Mouse (Mus musculus) ES-E14 (cell line): ENCODE measurements at regions not wholly inside any gene's neighbourhood (a gene's known extent, or its start where the extent isn't known, plus 50 kb on each side); places are given as distances from the start of the nearest gene placed in this dataset.

Source experiments
- DNase-seq: peaks from one replicate; pipeline ENCODE4 v3.0.0-alpha.2; 2013; ENCODE audit warnings: low read depth, low spot score
- H3K27ac ChIP-seq: 2 replicates; pipeline ENCODE4 v1.5.1; 2012; ENCODE audit warnings: low read depth, mild to moderate bottlenecking, low read length, moderate library complexity, mixed read lengths; ENCODE audit not compliant: poor library complexity, insufficient read depth, severe bottlenecking
- H3K36me3 ChIP-seq: 2 replicates; pipeline ENCODE4 v1.6.1; 2012; ENCODE audit warnings: mild to moderate bottlenecking, low read length, moderate library complexity, mixed read lengths; ENCODE audit not compliant: control insufficient read depth, poor library complexity, insufficient read depth, severe bottlenecking
- H3K4me1 ChIP-seq, 2 experiments: fragments of 150-350 bp in 1 of 2; sonication (generic) in 1 of 2; 2 replicates each; pipeline ENCODE4 v1.6.1; 2012; ENCODE audit warnings: low read length in 2 of 2, mild to moderate bottlenecking in 1 of 2, mixed read lengths in 1 of 2; ENCODE audit not compliant: control insufficient read depth in 2 of 2, insufficient read depth in 2 of 2, poor library complexity in 1 of 2
- H3K4me3 ChIP-seq, 2 experiments: fragments of 150-350 bp in 1 of 2; sonication (generic) in 1 of 2; 2 replicates each; pipeline ENCODE4 v1.5.1; 2012; ENCODE audit warnings: low read length in 2 of 2, low read depth in 1 of 2, mild to moderate bottlenecking in 1 of 2, mixed read lengths in 1 of 2; ENCODE audit not compliant: insufficient read depth in 1 of 2, poor library complexity in 1 of 2, severe bottlenecking in 1 of 2
- H3K9ac ChIP-seq: 2 replicates; pipeline ENCODE4 v1.6.1; 2012; ENCODE audit warnings: low read depth, mild to moderate bottlenecking, low read length, mixed read lengths; ENCODE audit not compliant: poor library complexity, insufficient read depth, severe bottlenecking
- H3K9me3 ChIP-seq: fragments of 150-350 bp; sonication (generic); 2 replicates; pipeline ENCODE4 v1.6.1; 2012; ENCODE audit warnings: low read depth, mild to moderate bottlenecking, low read length; ENCODE audit not compliant: control insufficient read depth, insufficient read depth
- CHD2 ChIP-seq: IDR thresholded peaks from 2 replicates; pipeline ENCODE4 v1.6.1; 2014; ENCODE audit warnings: mild to moderate bottlenecking, low read depth, low read length, inconsistent platforms
- HCFC1 ChIP-seq: IDR thresholded peaks from 2 replicates; pipeline ENCODE4 v1.6.1; 2012; ENCODE audit warnings: low read length, inconsistent platforms, borderline replicate concordance; ENCODE audit not compliant: insufficient read depth
- MAFK ChIP-seq: IDR thresholded peaks from 2 replicates; pipeline ENCODE4 v1.6.1; 2014; ENCODE audit warnings: mild to moderate bottlenecking, low read depth, low read length, inconsistent platforms; ENCODE audit not compliant: insufficient read depth
- ZC3H11A ChIP-seq: IDR thresholded peaks from 2 replicates; pipeline ENCODE4 v1.6.1; 2012; ENCODE audit warnings: low read depth, mild to moderate bottlenecking, inconsistent platforms, low read length, borderline replicate concordance
- ZNF384 ChIP-seq: IDR thresholded peaks from 2 replicates; pipeline ENCODE4 v1.6.1; 2012; ENCODE audit warnings: low read depth, low read length, inconsistent platforms
- in situ Hi-C, 2 experiments: fragments of 600-800 bp; cut with MboI; formaldehyde crosslinking; loops; one replicate each; pipeline ENCODE4 v1.15.1; 2025; ENCODE audit warnings: low sequenced_read_pairs in 2 of 2, inconsistent platforms in 1 of 2; ENCODE audit not compliant: unreplicated experiment in 2 of 2

- Histone ChIP-seq H3K9ac (no peak overlapping the region), H3K4me3 (no peak overlapping the region), H3K36me3 (no peaks in the 10 kb centered on the region), H3K9me3 (no peaks in the 10 kb centered on the region), H3K27ac (no peak overlapping the region), H3K4me1 (no peaks in the 10 kb centered on the region)
- DNase-seq: no peak
- TF ChIP-seq MAFK (no peak), ZNF384 (no peak), HCFC1 (no peak), ZC3H11A (no peak), CHD2 (no peak)
- in situ Hi-C loops: no loop called here
These were observed 59.6 kb downstream of the Npy1r start for GRCm38 (mm10) chr8:66756639-66757038.

DNA sequence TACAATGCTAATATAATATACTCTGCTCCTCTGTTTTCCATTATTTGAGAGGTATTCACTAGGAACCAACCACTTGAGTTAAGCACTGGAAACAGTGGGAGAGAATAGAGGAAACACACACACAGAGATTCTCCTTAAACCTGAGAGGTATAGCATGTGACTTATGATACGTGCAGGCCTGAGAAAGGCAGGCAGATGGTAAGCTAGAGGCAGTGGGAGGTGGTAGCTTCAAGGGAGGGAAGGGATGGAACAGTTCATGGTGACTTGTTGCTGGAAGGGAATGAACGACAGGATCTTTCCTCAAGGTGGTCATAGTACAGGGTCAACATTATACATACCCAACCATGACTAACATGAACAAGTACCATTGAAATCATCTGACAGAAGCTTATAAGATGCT lies 60.8 kb downstream of the Npy1r start:
- in situ Hi-C loops: no loop called here
- Histone ChIP-seq H3K9me3 (no peaks in the 10 kb centered on the region), H3K4me1 (no peaks in the 10 kb centered on the region), H3K36me3 (no peaks in the 10 kb centered on the region), H3K27ac (no peak overlapping the region), H3K9ac (no peak overlapping the region), H3K4me3 (no peak overlapping the region)
- no peak for DNase-seq
- TF ChIP-seq CHD2 (no peak), HCFC1 (no peak), ZNF384 (no peak), ZC3H11A (no peak), MAFK (no peak)

DNA sequence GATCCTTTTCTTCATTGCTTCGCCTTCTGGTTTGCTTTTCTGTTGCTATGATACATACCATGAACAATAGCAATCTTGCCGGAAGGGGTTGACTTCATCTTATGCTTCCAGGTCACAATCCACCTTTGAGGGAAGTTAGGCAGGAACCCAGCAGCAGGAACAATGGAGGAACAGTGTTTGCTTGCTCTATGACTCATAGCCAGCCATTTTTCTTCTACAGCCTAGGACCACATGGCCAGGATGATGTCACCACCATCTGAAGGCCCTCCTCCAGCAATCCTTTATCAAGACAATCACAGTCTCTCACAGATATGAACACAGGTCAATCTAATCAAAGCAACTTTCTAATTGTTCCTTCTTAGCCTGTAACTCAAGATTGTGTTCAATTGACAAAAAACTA lies 61.5 kb downstream of the Npy1r start:
- DNase-seq: no peak
- no peaks in the 10 kb centered on the region for H3K36me3 ChIP-seq
- TF ChIP-seq ZC3H11A (no peak), MAFK (no peak), ZNF384 (no peak), CHD2 (no peak), HCFC1 (no peak)
- H3K9ac ChIP-seq: no peak overlapping the region
- H3K9me3 ChIP-seq: no peaks in the 10 kb centered on the region
- H3K27ac ChIP-seq: no peak overlapping the region
- H3K4me3 ChIP-seq: no peak overlapping the region
- in situ Hi-C loops: no loop called here
- no peaks in the 10 kb centered on the region for H3K4me1 ChIP-seq

- H3K9ac ChIP-seq: no peak overlapping the region
- H3K4me3 ChIP-seq: no peak overlapping the region
- no peaks in the 10 kb centered on the region for H3K4me1 ChIP-seq
- no peak for TF ChIP-seq CHD2
- TF ChIP-seq ZNF384: no peak
- TF ChIP-seq ZC3H11A: no peak
- TF ChIP-seq MAFK: no peak
- no peak for TF ChIP-seq HCFC1
- H3K9me3 ChIP-seq: no peaks in the 10 kb centered on the region
- DNase-seq: no peak
- in situ Hi-C loops: no loop called here
- no peaks in the 10 kb centered on the region for H3K36me3 ChIP-seq
- no peak overlapping the region for H3K27ac ChIP-seq
These were observed 62.7 kb downstream of the Npy1r start for GRCm38 (mm10) chr8:66759716-66760115.
